Mouse (Mus musculus): ENCODE measurements around the gene Ugt1a8.
"Not testable (repeated sequence)": the region's sequence is repeated elsewhere in the genome, so short reads cannot be mapped to it uniquely, and the experiment has no call there.

The Ugt1a8 gene

DNA sequence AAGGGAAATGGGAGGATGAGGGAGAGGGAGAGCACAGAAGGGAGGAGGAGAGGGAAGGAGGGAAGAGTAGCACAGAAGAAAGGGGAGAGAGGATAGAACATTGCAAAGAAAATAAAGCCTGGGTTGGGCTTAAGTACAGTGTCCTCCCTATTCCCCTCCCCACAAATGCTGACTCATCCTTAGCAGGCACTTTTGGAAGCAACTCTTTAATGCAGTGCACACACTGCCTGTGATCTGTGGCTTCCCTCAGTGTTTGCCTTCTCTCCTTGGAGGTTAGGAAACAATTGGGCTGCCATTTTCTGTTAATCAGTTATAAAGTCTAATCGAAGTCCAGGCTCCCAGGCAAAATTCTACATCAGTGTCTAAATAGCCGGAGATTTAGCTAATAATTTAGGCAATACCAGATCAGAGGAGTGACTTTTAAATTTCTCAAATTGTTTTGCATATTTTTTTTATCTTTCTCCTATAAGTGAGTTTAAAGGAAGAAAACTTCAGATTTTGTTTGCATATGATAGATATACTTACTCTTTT is 21.5 kb downstream of the Ugt1a8 start:
- not testable (repeated sequence) for DNase-seq (ENCODE audit: low read depth, low spot score)

- not testable (repeated sequence) for DNase-seq (ENCODE audit: low read depth, low spot score)
Observed at GRCm38 (mm10) chr1:88109604-88110003, 22.0 kb downstream of the Ugt1a8 start.

GRCm38 (mm10) chr1:88112769-88113168 is 25.2 kb downstream of the Ugt1a8 start:
- DNase-seq (ENCODE audit: low read depth, low spot score): not testable (repeated sequence)

DNA sequence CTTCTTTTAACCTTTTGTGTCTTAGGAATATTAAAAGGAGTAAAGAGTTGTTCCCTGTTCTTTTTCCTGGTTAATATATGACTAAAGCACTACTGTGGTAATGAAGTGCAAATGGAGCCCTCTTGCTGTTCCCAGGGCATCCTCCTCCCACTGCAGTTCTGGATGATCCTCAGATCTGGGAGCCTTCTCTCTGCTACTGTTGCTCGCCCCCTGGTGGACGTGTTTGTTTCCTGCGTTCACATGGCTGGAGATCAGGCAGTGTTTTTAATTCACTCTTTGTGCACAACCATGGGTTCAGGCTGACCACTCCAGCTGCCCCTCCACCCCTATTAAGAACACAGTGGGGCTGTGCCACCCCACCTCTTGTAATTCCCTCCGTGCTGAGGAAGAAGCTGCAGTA is 32.9 kb downstream of the Ugt1a8 start:
- peak; percentile 38 for DNase-seq (ENCODE audit: low read depth, low spot score)

- DNase-seq (ENCODE audit: low read depth, low spot score): peak; percentile 57
Observed at GRCm38 (mm10) chr1:88121521-88121920, 33.9 kb downstream of the Ugt1a8 start.

DNA sequence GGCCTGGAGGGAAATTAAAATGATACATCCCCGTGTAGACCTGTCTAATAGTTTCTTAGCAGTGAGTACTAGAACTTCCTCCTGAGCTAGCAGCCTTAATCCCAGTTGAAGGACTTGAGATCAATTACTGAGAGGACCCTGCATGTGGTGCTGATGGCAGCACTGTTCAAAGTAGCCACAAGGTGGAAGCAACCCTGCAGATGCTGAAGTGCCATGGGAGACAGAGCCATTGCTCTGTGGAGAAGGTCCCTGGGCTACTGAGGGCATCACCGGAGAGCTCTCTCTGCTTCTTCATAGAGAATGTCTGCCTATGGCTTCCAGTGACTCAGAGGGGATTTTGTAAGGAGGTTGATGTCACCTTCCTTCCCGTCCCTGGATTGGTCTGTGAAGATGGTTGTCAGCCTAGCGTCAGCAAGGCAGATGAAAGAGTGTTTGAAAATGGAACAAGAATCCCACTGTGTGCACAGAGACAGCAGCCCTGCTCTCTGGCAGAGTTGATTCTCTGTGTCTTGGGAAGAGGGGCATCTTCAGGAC is 38.3 kb downstream of the Ugt1a8 start:
- not testable (repeated sequence) for DNase-seq (ENCODE audit: low read depth, low spot score)

GRCm38 (mm10) chr1:88129091-88129490 is 41.5 kb downstream of the Ugt1a8 start:
- DNase-seq (ENCODE audit: low read depth, low spot score): peak; percentile 48

DNA sequence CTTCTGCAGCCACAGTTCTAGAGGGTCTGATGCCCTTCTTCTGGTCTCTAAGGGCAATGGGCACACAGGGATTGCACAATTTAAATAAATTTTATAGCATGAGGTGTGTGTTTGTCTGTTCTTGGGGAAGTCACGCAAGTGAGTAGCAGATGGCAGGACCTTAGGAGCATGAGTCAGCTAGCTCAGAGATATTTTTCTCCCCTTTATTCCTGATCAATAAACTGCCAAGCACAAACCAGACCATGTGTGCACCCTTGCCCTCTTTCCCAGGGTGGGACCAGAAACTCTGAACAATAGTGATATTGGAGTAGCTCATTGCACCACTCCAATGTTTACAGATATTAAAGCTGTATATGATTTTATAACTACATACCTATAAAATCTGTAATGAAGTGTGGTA is 42.6 kb downstream of the Ugt1a8 start:
- DNase-seq (ENCODE audit: low read depth, low spot score): not testable (repeated sequence)

DNA sequence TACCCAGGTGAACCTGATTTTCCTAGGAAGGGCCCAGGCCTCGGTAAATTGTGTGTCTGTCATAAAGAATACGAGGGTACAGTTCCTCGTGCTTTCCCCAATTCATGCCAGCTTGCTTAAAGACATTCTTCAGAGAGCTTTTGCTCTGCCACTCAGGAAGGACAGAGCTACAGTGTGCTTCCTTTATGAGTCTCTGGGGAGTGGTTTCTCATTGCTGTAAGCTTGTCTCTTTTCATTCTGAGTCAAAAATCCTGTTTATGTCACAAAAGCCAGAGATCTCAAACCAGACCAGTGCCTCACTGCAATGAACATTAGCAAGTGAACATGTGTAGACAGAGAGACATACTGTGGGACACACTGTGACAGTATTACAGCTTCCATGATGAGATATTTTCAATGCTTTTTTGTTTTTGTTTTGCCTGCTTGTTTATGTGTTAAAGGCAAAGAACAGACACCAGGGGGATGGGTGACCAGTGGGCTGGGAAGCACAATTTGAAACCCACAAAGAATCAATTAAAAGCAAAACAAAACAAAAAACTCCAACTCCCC is 46.4 kb downstream of the Ugt1a8 start:
- DNase-seq (ENCODE audit: low read depth, low spot score): peak; percentile 52

DNA sequence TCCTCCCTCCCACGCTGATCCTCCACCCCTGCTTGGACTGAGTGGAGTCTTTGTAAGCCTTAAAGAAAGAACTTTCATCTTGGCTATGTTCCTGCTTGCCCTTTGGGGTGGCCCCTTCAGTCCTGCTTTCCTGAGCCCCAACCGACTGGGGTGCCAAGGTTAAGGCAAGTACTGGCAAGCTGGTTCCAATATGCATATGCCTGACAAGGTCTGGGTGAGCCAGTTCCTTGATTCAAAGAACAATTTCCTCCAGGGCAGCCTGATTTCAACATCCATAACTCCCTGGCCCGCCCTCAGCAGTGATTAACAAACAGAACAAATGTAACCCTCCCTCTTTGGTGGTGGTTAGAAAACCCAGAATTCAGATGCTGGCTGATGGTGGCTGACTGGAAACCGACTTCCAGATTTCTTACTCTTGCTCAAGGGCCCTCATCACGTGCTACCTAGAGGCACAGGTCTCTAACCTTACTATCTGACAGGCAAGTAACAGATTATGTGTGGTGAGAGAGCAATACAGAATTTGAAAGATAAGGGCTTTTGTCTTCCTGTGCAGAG is 46.9 kb downstream of the Ugt1a8 start, which contains the start of gene Ugt1a6a:
Gene Ugt1a6a, plus strand, starts transcription at position 353 of the 555 bp plus-strand sequence.
- peak; percentile 80 for DNase-seq (ENCODE audit: low read depth, low spot score)

- peak; percentile 64 for DNase-seq (ENCODE audit: low read depth, low spot score)
Observed at GRCm38 (mm10) chr1:88135229-88135904, 47.8 kb downstream of the Ugt1a8 start.

DNA sequence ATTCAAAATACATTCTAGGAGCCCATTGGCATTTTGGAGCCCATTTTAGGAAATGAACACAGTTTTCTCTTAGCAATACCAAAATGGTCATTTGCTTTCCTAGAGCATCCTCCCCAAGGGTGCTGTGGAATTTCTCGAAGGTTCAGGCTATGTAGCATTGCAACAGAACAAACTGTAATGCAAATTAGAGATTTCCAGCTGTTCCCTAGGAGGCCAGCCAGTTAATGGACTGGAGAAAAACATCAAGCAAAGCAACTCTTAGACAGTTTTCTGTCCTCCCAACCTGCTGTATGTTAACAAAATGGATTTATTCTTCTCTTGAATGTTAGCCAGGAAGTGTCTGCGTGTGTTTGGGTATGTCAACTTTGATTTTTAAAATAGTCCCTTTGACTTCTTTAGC is 49.0 kb downstream of the Ugt1a8 start:
- DNase-seq (ENCODE audit: low read depth, low spot score): no peak

DNA sequence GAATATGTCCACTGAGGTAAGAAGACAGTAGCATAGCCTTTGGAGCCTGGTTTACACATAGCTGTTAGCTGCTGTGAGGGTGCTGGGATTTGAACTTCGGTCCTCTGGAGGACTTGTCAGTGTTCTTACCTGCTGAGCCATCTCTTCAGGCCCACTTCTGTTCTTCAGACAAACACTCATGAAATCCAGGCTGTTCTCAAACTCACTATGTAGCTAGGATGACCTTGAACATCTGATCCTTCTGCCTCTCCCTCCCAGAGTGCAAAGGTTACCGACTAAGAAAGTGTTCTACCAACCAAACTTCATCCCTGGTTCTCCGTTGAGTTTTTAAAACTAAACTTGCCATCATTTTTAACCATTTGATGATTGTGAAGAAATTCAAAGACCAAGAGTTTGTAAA is 49.7 kb downstream of the Ugt1a8 start:
- DNase-seq (ENCODE audit: low read depth, low spot score): no peak

DNA sequence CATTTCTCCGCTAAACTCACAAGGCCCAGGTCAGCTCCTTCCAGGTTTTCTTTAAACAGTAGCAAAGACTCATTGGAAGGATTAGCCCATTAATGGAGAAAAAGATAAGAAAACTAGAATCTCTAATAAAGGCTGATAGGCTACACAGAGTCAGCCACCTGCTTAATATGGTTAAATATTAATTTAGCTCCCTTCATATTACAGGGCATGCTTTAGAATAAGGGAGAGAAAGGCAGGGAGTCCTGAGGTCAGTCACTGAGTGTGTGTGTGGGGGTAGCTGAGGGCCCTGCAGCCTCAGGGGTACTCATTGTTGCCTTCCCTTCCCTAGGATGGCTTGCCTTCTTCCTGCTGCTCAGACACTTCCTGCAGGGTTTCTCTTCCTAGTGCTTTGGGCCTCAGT is 50.5 kb downstream of the Ugt1a8 start:
- DNase-seq (ENCODE audit: low read depth, low spot score): no peak

DNA sequence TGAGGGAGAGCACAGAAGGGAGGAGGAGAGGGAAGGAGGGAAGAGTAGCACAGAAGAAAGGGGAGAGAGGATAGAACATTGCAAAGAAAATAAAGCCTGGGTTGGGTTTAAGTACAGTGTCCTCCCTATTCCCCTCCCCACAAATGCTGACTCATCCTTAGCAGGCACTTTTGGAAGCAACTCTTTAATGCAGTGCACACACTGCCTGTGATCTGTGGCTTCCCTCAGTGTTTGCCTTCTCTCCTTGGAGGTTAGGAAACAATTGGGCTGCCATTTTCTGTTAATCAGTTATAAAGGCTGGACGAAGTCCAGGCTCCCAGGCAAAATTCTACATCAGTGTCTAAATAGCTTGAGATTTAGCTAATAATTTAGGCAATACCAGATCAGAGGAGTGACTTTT is 52.9 kb downstream of the Ugt1a8 start:
- DNase-seq (ENCODE audit: low read depth, low spot score): peak; percentile 25

GRCm38 (mm10) chr1:88143966-88144675 is 56.5 kb downstream of the Ugt1a8 start:
- DNase-seq (ENCODE audit: low read depth, low spot score): peak; percentile 65

GRCm38 (mm10) chr1:88145278-88145677 is 57.7 kb downstream of the Ugt1a8 start:
- peak; percentile 63 for DNase-seq (ENCODE audit: low read depth, low spot score)

GRCm38 (mm10) chr1:88150133-88150532 is 62.5 kb downstream of the Ugt1a8 start:
- DNase-seq (ENCODE audit: low read depth, low spot score): peak; percentile 21

DNA sequence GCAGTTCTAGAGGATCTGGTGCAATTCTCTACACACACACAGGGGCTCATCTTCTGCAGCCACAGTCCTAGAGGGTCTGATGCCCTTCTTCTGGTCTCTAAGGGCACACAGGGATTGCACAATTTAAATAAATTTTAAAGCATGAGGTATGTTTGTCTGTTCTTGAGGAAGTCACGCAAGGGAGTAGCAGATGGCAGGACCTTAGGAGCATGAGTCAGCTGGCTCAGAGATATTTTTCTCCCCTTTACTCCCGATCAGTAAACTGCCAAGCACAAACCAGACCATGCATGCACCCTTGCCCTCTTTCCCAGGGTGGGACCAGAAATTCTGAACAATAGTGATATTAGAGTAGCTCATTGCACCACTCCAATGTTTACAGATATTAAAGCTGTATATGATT is 70.8 kb downstream of the Ugt1a8 start:
- DNase-seq (ENCODE audit: low read depth, low spot score): no peak

GRCm38 (mm10) chr1:88165711-88166110 is 78.1 kb downstream of the Ugt1a8 start, which contains the start of gene Ugt1a5:
Gene Ugt1a5, plus strand, starts transcription at chr1:88166012.
- no peak for DNase-seq (ENCODE audit: low read depth, low spot score)

DNA sequence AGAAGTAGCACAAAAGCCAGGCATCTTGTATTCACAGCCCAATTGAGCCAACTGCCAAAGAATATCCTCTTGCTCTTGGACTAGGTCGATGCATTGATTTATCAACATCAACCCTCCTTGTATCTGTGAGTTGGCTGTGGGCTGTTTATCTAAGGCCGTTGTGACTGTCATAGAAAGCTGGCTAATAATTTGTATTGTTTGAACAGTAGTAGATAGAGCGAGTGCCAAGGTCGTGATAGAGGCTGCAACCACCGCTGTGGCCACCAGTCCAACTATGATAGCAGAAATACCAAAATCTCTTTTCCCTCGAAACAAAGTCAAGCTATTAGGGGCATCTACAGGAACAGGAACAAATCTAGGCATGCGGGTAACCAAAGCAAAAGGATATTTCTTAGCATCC is 84.6 kb downstream of the Ugt1a8 start:
- DNase-seq (ENCODE audit: low read depth, low spot score): not testable (repeated sequence)

DNA sequence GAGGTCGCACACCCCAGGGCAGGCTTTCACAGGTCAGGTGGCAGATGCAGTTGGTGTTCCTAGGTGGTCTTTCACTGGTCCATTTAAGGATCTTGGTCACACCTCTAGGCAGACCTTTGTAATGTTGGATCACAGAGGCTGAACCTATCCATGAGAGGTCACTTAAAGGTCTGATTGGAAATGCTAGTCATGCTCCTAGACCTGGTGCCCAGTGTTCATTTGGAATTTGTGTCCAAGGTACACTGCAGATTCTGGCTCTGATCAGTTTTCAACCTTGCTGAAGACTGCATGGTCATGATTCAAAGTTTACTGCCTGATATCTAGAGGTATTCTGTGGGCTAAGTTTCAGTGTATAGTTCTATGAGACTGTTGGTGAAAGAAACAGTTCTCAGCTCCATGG is 92.0 kb downstream of the Ugt1a8 start:
- no peak for DNase-seq (ENCODE audit: low read depth, low spot score)

Measured in 3T3-L1 (cell line).